Mouse (Mus musculus) lung, embryonic 14.5 days (tissue): Measurements from ENCODE around the gene Aff2. TPM values are rescaled to one million over a fixed set of nuclear protein-coding genes. Genes with fewer than 3 reads are reported as not detected.

ENCODE experiments used
- ATAC-seq: fragments of 200-750 bp; cut with Nextera tagmentation; 2 replicates; pipeline ENCODE4 v1.8.0; 2017; ENCODE audit warnings: mild to moderate bottlenecking, moderate TSS enrichment, moderate library complexity; ENCODE audit not compliant: insufficient read depth
- DNase-seq: peaks from one replicate; pipeline ENCODE4 v3.0.0-alpha.2; 2015
- H3K27ac ChIP-seq: fragments of 300-500 bp; sonication (generic); 2 replicates; pipeline ENCODE4 v1.5.1; 2014; ENCODE audit warnings: low read depth, mild to moderate bottlenecking, moderate library complexity
- H3K27me3 ChIP-seq: fragments of 300-500 bp; sonication (generic); 2 replicates; pipeline ENCODE4 v1.6.1; 2014; ENCODE audit warnings: low read length, control low read depth; ENCODE audit not compliant: insufficient read depth
- H3K36me3 ChIP-seq: fragments of 300-500 bp; sonication (generic); 2 replicates; pipeline ENCODE4 v1.6.1; 2014; ENCODE audit warnings: control low read depth; ENCODE audit not compliant: insufficient read depth
- H3K4me1 ChIP-seq: fragments of 300-500 bp; sonication (generic); 2 replicates; pipeline ENCODE4 v1.6.1; 2014; ENCODE audit warnings: antibody characterized with exemption, control low read depth; ENCODE audit not compliant: insufficient read depth
- H3K4me2 ChIP-seq: fragments of 300-500 bp; sonication (generic); 2 replicates; pipeline ENCODE4 v1.6.1; 2014; ENCODE audit warnings: mild to moderate bottlenecking
- H3K4me3 ChIP-seq: fragments of 300-500 bp; sonication (generic); 2 replicates; pipeline ENCODE4 v1.5.1; 2014; ENCODE audit warnings: low read depth, low read length
- H3K9ac ChIP-seq: fragments of 300-500 bp; sonication (generic); 2 replicates; pipeline ENCODE4 v1.6.1; 2014
- H3K9me3 ChIP-seq: fragments of 300-500 bp; sonication (generic); 2 replicates; pipeline ENCODE4 v1.6.1; 2016; ENCODE audit warnings: low read depth, low read length, control low read depth
- CTCF ChIP-seq: IDR thresholded peaks from 2 replicates; pipeline ENCODE4 v1.5.1; 2016; ENCODE audit warnings: antibody characterized with exemption, low read depth
- WGBS: fragments of 180-500 bp; shearing (Covaris S2); extraction: QIAGEN DNeasy Blood & Tissue Kit; methylation state at CpG from one replicate; pipeline ENCODE4 v1.1.7; 2014; 5-methylcytosine and 5-hydroxymethylcytosine counted together
- polyA plus RNA-seq: library from polyadenylated mRNA; unstranded; fragments of >200 nt; fragmentation: Nextera tagmentation; extraction: Ambion mirVana; gene quantifications from 2 replicates; pipeline ENCODE4 v1.2.1, GENCODE M21; 2014

Gene Aff2
- polyA plus RNA-seq, 1 experiment from 2014 or later: 5.0 TPM

- Histone ChIP-seq H3K27me3 (no peaks in the 10 kb centered on the region), H3K4me3 (no peak overlapping the region), H3K9ac (no peak overlapping the region), H3K27ac (no peak overlapping the region), H3K4me1 (no peaks in the 10 kb centered on the region), H3K4me2 (no peak overlapping the region), H3K9me3 (no peaks in the 10 kb centered on the region), H3K36me3 (no peaks in the 10 kb centered on the region)
- ATAC-seq: no peak
- 70% methylated on average over 1 of the region's 1 CpGs for WGBS
- no peak for TF ChIP-seq CTCF
- DNase-seq: no peak
Observed at GRCm38 (mm10) chrX:69540811-69541210, 180.7 kb downstream of the Aff2 start.

GRCm38 (mm10) chrX:69579903-69580459 is 219.9 kb downstream of the Aff2 start:
- no peak overlapping the region for H3K9ac ChIP-seq
- DNase-seq: no peak
- WGBS: 85% methylated on average over 2 of the region's 2 CpGs
- TF ChIP-seq CTCF: no peak
- no peak for ATAC-seq
- no peaks in the 10 kb centered on the region for H3K27me3 ChIP-seq
- H3K4me2 ChIP-seq: no peak overlapping the region
- H3K4me3 ChIP-seq: no peak overlapping the region
- H3K4me1 ChIP-seq: no peaks in the 10 kb centered on the region
- no peak overlapping the region for H3K27ac ChIP-seq
- no peaks in the 10 kb centered on the region for H3K9me3 ChIP-seq
- no peaks in the 10 kb centered on the region for H3K36me3 ChIP-seq

GRCm38 (mm10) chrX:69608793-69609192 is 248.7 kb downstream of the Aff2 start:
- Histone ChIP-seq H3K27me3 (no peaks in the 10 kb centered on the region), H3K4me3 (no peak overlapping the region), H3K4me2 (no peak overlapping the region), H3K36me3 (no peaks in the 10 kb centered on the region), H3K9ac (no peak overlapping the region), H3K4me1 (no peaks in the 10 kb centered on the region), H3K27ac (no peak overlapping the region), H3K9me3 (no peaks in the 10 kb centered on the region)
- ATAC-seq (no peak), DNase-seq (no peak)
- TF ChIP-seq CTCF: no peak

- 92% methylated on average over 2 of the region's 2 CpGs for WGBS
- no peaks in the 10 kb centered on the region for H3K9me3 ChIP-seq
- no peak overlapping the region for H3K4me3 ChIP-seq
- no peak overlapping the region for H3K4me2 ChIP-seq
- no peak overlapping the region for H3K9ac ChIP-seq
- H3K4me1 ChIP-seq: no peaks in the 10 kb centered on the region
- H3K36me3 ChIP-seq: no peaks in the 10 kb centered on the region
- TF ChIP-seq CTCF: no peak
- no peak for DNase-seq
- no peaks in the 10 kb centered on the region for H3K27me3 ChIP-seq
- no peak for ATAC-seq
- no peak overlapping the region for H3K27ac ChIP-seq
Observed at GRCm38 (mm10) chrX:69663038-69663437, 302.9 kb downstream of the Aff2 start.

GRCm38 (mm10) chrX:69666145-69666677 is 306.1 kb downstream of the Aff2 start:
- Histone ChIP-seq H3K9ac (no peak overlapping the region), H3K27me3 (no peaks in the 10 kb centered on the region), H3K4me1 (no peaks in the 10 kb centered on the region), H3K27ac (no peak overlapping the region), H3K4me3 (no peak overlapping the region), H3K36me3 (no peaks in the 10 kb centered on the region), H3K9me3 (no peaks in the 10 kb centered on the region), H3K4me2 (no peak overlapping the region)
- DNase-seq (no peak), ATAC-seq (no peak)
- no peak for TF ChIP-seq CTCF
- 67% methylated on average over 3 of the region's 3 CpGs for WGBS

- no peak for TF ChIP-seq CTCF
- no peak overlapping the region for H3K4me2 ChIP-seq
- no peaks in the 10 kb centered on the region for H3K4me1 ChIP-seq
- H3K9ac ChIP-seq: no peak overlapping the region
- H3K36me3 ChIP-seq: no peaks in the 10 kb centered on the region
- 97% methylated on average over 1 of the region's 1 CpGs for WGBS
- H3K9me3 ChIP-seq: no peaks in the 10 kb centered on the region
- no peak overlapping the region for H3K27ac ChIP-seq
- H3K4me3 ChIP-seq: no peak overlapping the region
- no peaks in the 10 kb centered on the region for H3K27me3 ChIP-seq
- no peak for ATAC-seq
- DNase-seq: no peak
Observed at GRCm38 (mm10) chrX:69675691-69676090, 315.6 kb downstream of the Aff2 start.

- DNase-seq (no peak), ATAC-seq (no peak)
- Histone ChIP-seq H3K9me3 (no peaks in the 10 kb centered on the region), H3K27ac (no peak overlapping the region), H3K4me2 (no peak overlapping the region), H3K9ac (no peak overlapping the region), H3K27me3 (no peaks in the 10 kb centered on the region), H3K36me3 (no peaks in the 10 kb centered on the region), H3K4me1 (no peaks in the 10 kb centered on the region), H3K4me3 (no peak overlapping the region)
- WGBS: 46% methylated on average over 4 of the region's 4 CpGs
- no peak for TF ChIP-seq CTCF
Observed at GRCm38 (mm10) chrX:69698840-69699239, 338.7 kb downstream of the Aff2 start.
